ENCODE assay signal across 9 mouse cellular contexts in genomic region chr11:115670451-115671050, GRCm38 (mm10). TPM values are rescaled to one million over a fixed set of nuclear protein-coding genes. Genes with fewer than 3 reads are reported as not detected.
DNase-seq lines count a peak whose midpoint lies in the region; ATAC-seq and TF ChIP-seq lines count a peak whose summit lies in the region.
"Had no signal": no experiment of that assay in that cellular context is flagged by ENCODE, and none has a peak within 500 bp of the region (broad histone marks: within the 10 kb centered on the region; RNA-seq: fewer than 3 reads in every experiment).

No protein-coding gene starts in this region.

- peaks cover 40% of the 10 kb centered on the region for H3K4me1 ChIP-seq in thymus, adult 2 months (replicated peaks; ENCODE audit: control insufficient read depth, insufficient read depth, low read length)

- no peaks in the 10 kb centered on the region for H3K36me3 ChIP-seq in thymus, adult 2 months (ENCODE audit: control insufficient read depth, insufficient read depth, low read length)

- CTCF ChIA-PET in Patski (lab: Charles Lee), result no interaction called here

- in situ Hi-C loops in Patski (cut with MboI; ENCODE audit: low pct_unique_long_range_greater_than_20kb), result no loop called here

- TF ChIP-seq CTCF in Patski (IDR thresholded peaks at IDR 0.05), result no peak
- TF ChIP-seq CTCF in thymus, adult 2 months (IDR thresholded peaks at IDR 0.05; ENCODE audit: borderline replicate concordance, control insufficient read depth, extremely low read depth, insufficient read depth, low read length, poor library complexity), result no peak

- 29% methylated on average over 5 of the region's 5 CpGs for WGBS in thymus, adult 2 months

- no peak overlapping the region for H3K4me3 ChIP-seq in thymus, adult 2 months (ENCODE audit: control insufficient read depth, insufficient read depth, low read length)
- H3K4me3 ChIP-seq: midbrain, embryonic 12.5 days had no signal

- POLR2A ChIA-PET in Patski (lab: Charles Lee), result no interaction called here

- no peak for TF ChIP-seq POLR2A in thymus, adult 2 months (IDR thresholded peaks at IDR 0.05; ENCODE audit: control insufficient read depth, extremely low read depth, insufficient read depth, low read length, poor library complexity)

- H3K27ac ChIP-seq in thymus, adult 2 months (ENCODE audit: control insufficient read depth, insufficient read depth, low read length), result peak overlapping the region; percentile 45
- H3K27ac ChIP-seq: midbrain, embryonic 12.5 days had no signal

- DNase-seq in gastrocnemius, postnatal 25 days, result peak; percentile 46
- no peak for DNase-seq in gastrocnemius, adult 18-20 months (ENCODE audit: low spot score)
- DNase-seq in Patski (ENCODE audit: low read depth, low spot score), result peak; percentile 10
- DNase-seq in left cerebral cortex, adult 9 months (ENCODE audit: low spot score in 2 of 2), result peak; percentile 50 to 81
- DNase-seq in thymus, adult 2 months, result peak; percentile 45
- DNase-seq in urinary bladder, postnatal 10 days (ENCODE audit: low spot score), result no peak

- H3K27me3 ChIP-seq in Patski, result no peaks in the 10 kb centered on the region
- H3K27me3 ChIP-seq in thymus, adult 2 months (ENCODE audit: control insufficient read depth, insufficient read depth, low read length), result no peaks in the 10 kb centered on the region
- H3K27me3 ChIP-seq: midbrain, embryonic 12.5 days had no signal

- ATAC-seq in Patski, result no peak
- ATAC-seq in frontal cortex, adult (ENCODE audit: low TSS enrichment), result peak; percentile 81
- ATAC-seq in erythroid progenitor cell, adult 5-6 weeks (replicated peaks; ENCODE audit: low FRiP score, poor library complexity, severe bottlenecking), result no peak

RNA-seq across cellular contexts. Expression of gene Grb2, which starts 37.8 kb away (rescaled TPM):
- 10 to 100 TPM; 56.5 to 58.2 TPM for total RNA-seq in gastrocnemius, postnatal 25 days (2021)
- 10 to 100 TPM; 63.9 to 66.6 TPM for total RNA-seq in gastrocnemius, adult 18-20 months (2021)
- polyA plus RNA-seq in Patski (2021), result 99.5 TPM
- polyA plus RNA-seq in thymus, adult 2 months (2012; rRNA removed), result 81.7 and 82.8 TPM in 2 replicates
- total RNA-seq in erythroid progenitor cell, adult 5-6 weeks (2015; ENCODE audit: low replicate concordance), result 36.8 and 49.5 TPM in 2 replicates
- 10.1 and 29.1 TPM in 2 replicates for total RNA-seq in erythroid progenitor cell, adult 5-6 weeks (2017; ENCODE audit: low replicate concordance)

RNA-seq across cellular contexts. Expression of gene Slc25a19, which starts 42.5 kb away (rescaled TPM):
- 10 to 100 TPM; 44.7 to 58.7 TPM for total RNA-seq in gastrocnemius, postnatal 25 days (2021)
- 10 to 100 TPM; 38.8 to 44.4 TPM for total RNA-seq in gastrocnemius, adult 18-20 months (2021)
- polyA plus RNA-seq in Patski (2021), result 48.1 TPM
- 98.5 and 98.6 TPM in 2 replicates for polyA plus RNA-seq in thymus, adult 2 months (2012; rRNA removed)
- total RNA-seq in erythroid progenitor cell, adult 5-6 weeks (2015; ENCODE audit: low replicate concordance), result 3.2 and 7.1 TPM in 2 replicates
- total RNA-seq in erythroid progenitor cell, adult 5-6 weeks (2017; ENCODE audit: low replicate concordance), result 2.0 and 6.4 TPM in 2 replicates

RNA-seq across cellular contexts. Expression of gene Mif4gd, which starts 57.8 kb away (rescaled TPM):
- total RNA-seq in gastrocnemius, postnatal 25 days (2021), result 10 to 100 TPM; 35.1 to 54.4 TPM
- 10 to 100 TPM; 42.3 to 45.0 TPM for total RNA-seq in gastrocnemius, adult 18-20 months (2021)
- polyA plus RNA-seq in Patski (2021), result 47.4 TPM
- polyA plus RNA-seq in thymus, adult 2 months (2012; rRNA removed), result 188 and 215 TPM in 2 replicates
- total RNA-seq in erythroid progenitor cell, adult 5-6 weeks (2015; ENCODE audit: low replicate concordance), result 62.3 and 66.7 TPM in 2 replicates
- total RNA-seq in erythroid progenitor cell, adult 5-6 weeks (2017; ENCODE audit: low replicate concordance), result 36.5 and 69.8 TPM in 2 replicates

Comparison
In these comparisons a context has a peak if more than half of its experiments do, and no peak if none do; other contexts are left out.
1. DNase-seq: peak in gastrocnemius, postnatal 25 days (single experiment), Patski (single experiment), left cerebral cortex, adult 9 months (2 of 2) and thymus, adult 2 months (single experiment); none in gastrocnemius, adult 18-20 months (single experiment) and urinary bladder, postnatal 10 days (single experiment).
2. RNA of gene Slc25a19, which starts 42.5 kb away (total RNA-seq): 44.7 to 58.7 TPM in gastrocnemius, postnatal 25 days and 38.8 to 44.4 TPM in gastrocnemius, adult 18-20 months; 2.0 to 7.1 TPM in erythroid progenitor cell, adult 5-6 weeks; every median in the first group is over 4 times any median in the second.